Mouse (Mus musculus) intestine, embryonic 14.5 days (tissue): ENCODE results near the gene Olfr704. TPM values are rescaled to one million over a fixed set of nuclear protein-coding genes. Genes with fewer than 3 reads are reported as not detected.
"Not testable (repeated sequence)": the region's sequence is repeated elsewhere in the genome, so short reads cannot be mapped to it uniquely, and the experiment has no call there.

Source experiments
- ATAC-seq: fragments of 200-750 bp; cut with Nextera tagmentation; replicated peaks from 2 replicates; pipeline ENCODE4 v1.8.0; 2017; ENCODE audit warnings: low read depth, moderate number of reproducible peaks, moderate TSS enrichment, moderate library complexity; ENCODE audit not compliant: low FRiP score, low TSS enrichment
- DNase-seq: peaks from one replicate; pipeline ENCODE4 v3.0.0-alpha.2; 2018; ENCODE audit warnings: low spot score
- H3K27ac ChIP-seq: fragments of 300-500 bp; sonication (generic); 2 replicates; pipeline ENCODE4 v1.5.1; 2014; ENCODE audit warnings: low read depth, mild to moderate bottlenecking, control low read depth
- H3K27me3 ChIP-seq: fragments of 300-500 bp; sonication (generic); replicated peaks from 2 replicates; pipeline ENCODE4 v1.6.1; 2014; ENCODE audit warnings: low read length, control low read depth; ENCODE audit not compliant: control insufficient read depth, insufficient read depth
- H3K36me3 ChIP-seq: fragments of 300-500 bp; sonication (generic); 2 replicates; pipeline ENCODE4 v1.6.1; 2014; ENCODE audit warnings: low read length, control low read depth; ENCODE audit not compliant: control insufficient read depth, insufficient read depth
- H3K4me1 ChIP-seq: fragments of 300-500 bp; sonication (generic); replicated peaks from 2 replicates; pipeline ENCODE4 v1.6.1; 2014; ENCODE audit warnings: low read length, control low read depth, mixed read lengths; ENCODE audit not compliant: control insufficient read depth, insufficient read depth
- H3K4me2 ChIP-seq: fragments of 300-500 bp; sonication (generic); 2 replicates; pipeline ENCODE4 v1.6.1; 2014; ENCODE audit warnings: low read length
- H3K4me3 ChIP-seq: fragments of 300-500 bp; sonication (generic); 2 replicates; pipeline ENCODE4 v1.5.1; 2014; ENCODE audit warnings: low read depth, low read length, control low read depth, mixed read lengths
- H3K9ac ChIP-seq: fragments of 300-500 bp; sonication (generic); 2 replicates; pipeline ENCODE4 v1.6.1; 2014; ENCODE audit warnings: mild to moderate bottlenecking, low read length
- H3K9me3 ChIP-seq: fragments of 300-500 bp; sonication (generic); 2 replicates; pipeline ENCODE4 v1.6.1; 2016; ENCODE audit warnings: low read length, control low read depth; ENCODE audit not compliant: control insufficient read depth
- WGBS: fragments of 180-500 bp; shearing (Covaris S2); extraction: QIAGEN DNeasy Blood & Tissue Kit; methylation state at CpG from one replicate; pipeline ENCODE4 v1.1.7; 2014; 5-methylcytosine and 5-hydroxymethylcytosine counted together
- polyA plus RNA-seq: library from polyadenylated mRNA; unstranded; fragments of >200 nt; fragmentation: Nextera tagmentation; extraction: Ambion mirVana; gene quantifications from 2 replicates; pipeline ENCODE4 v1.2.1, GENCODE M21; 2014

Olfr704 gene
- polyA plus RNA-seq = not detected in 2 replicates

DNA sequence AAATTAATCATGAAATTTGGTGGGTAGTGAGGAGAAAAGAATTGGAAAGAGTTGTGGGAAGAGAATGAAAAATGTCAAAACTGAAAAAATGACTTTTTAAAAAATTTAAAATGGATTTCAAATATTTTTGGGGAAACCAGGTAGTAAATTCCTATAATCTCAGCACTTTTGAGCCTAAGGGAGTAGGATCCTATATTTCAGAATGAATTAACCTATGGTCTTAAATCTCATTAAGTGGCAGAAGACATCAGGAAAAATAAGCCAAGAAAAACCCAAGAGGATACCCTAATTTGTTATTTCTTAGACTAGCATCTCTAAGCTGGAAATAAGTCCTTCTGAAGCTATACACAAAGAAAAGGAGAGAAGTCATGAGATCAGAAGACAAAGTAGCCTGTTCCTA, at the start of gene Olfr704:
Olfr704 (plus strand) TSS at position 301 of the 400 bp plus-strand sequence.
- Histone ChIP-seq H3K4me1 (no peaks in the 10 kb centered on the region), H3K36me3 (no peaks in the 10 kb centered on the region), H3K27me3 (no peaks in the 10 kb centered on the region), H3K9me3 (no peaks in the 10 kb centered on the region), H3K27ac (no peak within 1 kb of the TSS), H3K9ac (no peak within 1 kb of the TSS), H3K4me3 (no peak within 1 kb of the TSS), H3K4me2 (no peak within 1 kb of the TSS)
- no peak for DNase-seq
- ATAC-seq = no peak

DNA sequence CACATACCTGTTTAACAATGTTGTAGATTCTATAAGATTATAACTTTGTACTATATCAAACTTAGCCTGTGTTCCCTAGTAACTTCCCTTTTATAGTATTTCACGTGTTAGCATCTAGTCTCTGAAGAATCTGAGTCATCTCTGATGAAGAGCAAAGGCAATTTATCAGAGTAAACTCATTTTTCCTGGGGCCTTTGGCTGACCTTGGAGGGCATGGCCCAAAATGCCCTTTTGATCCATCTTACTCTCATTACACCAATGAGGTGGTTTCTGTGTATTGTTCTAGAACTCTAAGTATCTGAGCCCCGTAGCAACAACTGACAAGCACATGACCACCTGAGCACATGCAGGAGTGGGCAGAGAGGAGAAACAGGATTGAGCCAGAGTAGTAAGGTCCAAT, 49.2 kb upstream of the Olfr704 start, which contains the start of gene Olfr701:
Olfr701 (plus strand) TSS at position 301 of the 400 bp plus-strand sequence.
- H3K4me1 ChIP-seq = no peaks in the 10 kb centered on the region
- no peaks in the 10 kb centered on the region for H3K36me3 ChIP-seq
- no peaks in the 10 kb centered on the region for H3K9me3 ChIP-seq
- no peak within 1 kb of the TSS for H3K4me3 ChIP-seq
- no peak for ATAC-seq
- H3K4me2 ChIP-seq = no peak within 1 kb of the TSS
- DNase-seq = no peak
- H3K27me3 ChIP-seq = no peaks in the 10 kb centered on the region
- WGBS = 65% methylated on average over 2 of the region's 2 CpGs
- no peak within 1 kb of the TSS for H3K27ac ChIP-seq
- no peak within 1 kb of the TSS for H3K9ac ChIP-seq

- Histone ChIP-seq H3K4me2 (no peak overlapping the region), H3K9me3 (no peaks in the 10 kb centered on the region), H3K27me3 (no peaks in the 10 kb centered on the region), H3K27ac (no peak overlapping the region), H3K36me3 (no peaks in the 10 kb centered on the region), H3K9ac (no peak overlapping the region), H3K4me1 (no peaks in the 10 kb centered on the region), H3K4me3 (no peak overlapping the region)
- no peak for DNase-seq
- 35% methylated on average over 2 of the region's 2 CpGs for WGBS
- ATAC-seq = no peak
These were observed 47.2 kb upstream of the Olfr704 start for GRCm38 (mm10) chr7:106815775-106816174.

DNA sequence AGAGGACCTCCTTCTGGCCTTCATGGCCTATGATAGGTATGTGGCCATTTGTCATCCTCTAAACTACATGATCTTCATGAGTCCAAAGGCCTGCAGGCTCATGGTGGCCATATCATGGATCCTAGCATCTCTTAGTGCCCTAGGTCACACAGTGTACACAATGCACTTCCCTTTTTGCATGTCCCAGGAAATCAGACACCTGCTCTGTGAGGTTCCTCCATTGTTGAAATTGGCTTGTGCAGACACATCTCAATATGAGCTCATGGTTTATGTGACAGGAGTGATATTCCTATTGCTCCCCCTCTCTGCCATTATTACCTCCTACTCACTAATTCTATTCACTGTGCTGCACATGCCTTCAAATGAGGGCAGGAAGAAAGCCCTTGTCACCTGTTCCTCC, 44.6 kb upstream of the Olfr704 start:
- no peak for ATAC-seq
- no peaks in the 10 kb centered on the region for H3K4me1 ChIP-seq
- no peak for DNase-seq
- H3K4me2 ChIP-seq = no peak overlapping the region
- H3K27me3 ChIP-seq = no peaks in the 10 kb centered on the region
- H3K9me3 ChIP-seq = no peaks in the 10 kb centered on the region
- H3K36me3 ChIP-seq = no peaks in the 10 kb centered on the region
- H3K27ac ChIP-seq = no peak overlapping the region
- no peak overlapping the region for H3K9ac ChIP-seq
- no peak overlapping the region for H3K4me3 ChIP-seq

- no peak for ATAC-seq
These were observed 29.2 kb upstream of the Olfr704 start, which contains the start of gene Olfr702 for GRCm38 (mm10) chr7:106833793-106834192. Gene Olfr702 (minus strand): TSS chr7:106833893.

DNA sequence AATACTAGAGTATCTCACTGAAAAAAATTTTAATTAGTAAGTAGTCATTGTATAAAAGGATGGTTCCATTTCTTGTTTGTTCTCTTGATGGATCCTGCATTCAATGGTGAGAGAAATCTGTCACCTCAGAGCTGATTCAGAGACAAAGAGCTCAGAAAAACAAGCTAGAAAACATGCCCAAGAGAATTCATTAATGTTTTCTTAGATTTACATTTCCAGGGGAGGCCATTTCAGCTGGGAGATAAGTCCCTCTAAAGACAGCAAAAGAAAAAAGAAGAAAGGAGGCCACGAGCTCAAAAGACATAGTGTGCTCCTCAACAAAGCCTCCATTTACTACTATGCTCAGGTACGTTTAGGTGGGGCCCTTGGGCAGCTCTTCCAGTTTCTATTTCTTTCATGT, 19.9 kb upstream of the Olfr704 start, which contains the start of gene Olfr703:
Olfr703 (plus strand) TSS at position 301 of the 400 bp plus-strand sequence.
- Histone ChIP-seq H3K9ac (no peak within 1 kb of the TSS), H3K4me1 (no peaks in the 10 kb centered on the region), H3K9me3 (no peaks in the 10 kb centered on the region), H3K4me2 (no peak within 1 kb of the TSS), H3K4me3 (no peak within 1 kb of the TSS), H3K27ac (no peak within 1 kb of the TSS), H3K36me3 (no peaks in the 10 kb centered on the region), H3K27me3 (no peaks in the 10 kb centered on the region)
- WGBS = 60% methylated on average over 2 of the region's 2 CpGs
- DNase-seq = no peak
- ATAC-seq = no peak

More at GRCm38 (mm10) chr7:106833793-106834192, 29.2 kb upstream of the Olfr704 start, which contains the start of gene Olfr702:
- Histone ChIP-seq H3K4me1 (no peaks in the 10 kb centered on the region), H3K27ac (no peak within 1 kb of the TSS), H3K9me3 (no peaks in the 10 kb centered on the region), H3K27me3 (no peaks in the 10 kb centered on the region), H3K4me2 (no peak within 1 kb of the TSS), H3K36me3 (no peaks in the 10 kb centered on the region), H3K4me3 (no peak within 1 kb of the TSS), H3K9ac (no peak within 1 kb of the TSS)
- DNase-seq = no peak

GRCm38 (mm10) chr7:106876791-106877190, 13.8 kb downstream of the Olfr704 start, which contains the start of gene Olfr705:
Gene Olfr705 (minus strand): TSS chr7:106876891.
- Histone ChIP-seq H3K9ac (no peak within 1 kb of the TSS), H3K4me1 (no peaks in the 10 kb centered on the region), H3K9me3 (no peaks in the 10 kb centered on the region), H3K4me3 (no peak within 1 kb of the TSS), H3K27ac (no peak within 1 kb of the TSS), H3K36me3 (no peaks in the 10 kb centered on the region), H3K4me2 (no peak within 1 kb of the TSS), H3K27me3 (no peaks in the 10 kb centered on the region)
- ATAC-seq = no peak
- no peak for DNase-seq
- 74% methylated on average over 3 of the region's 3 CpGs for WGBS

- ATAC-seq = no peak
- Histone ChIP-seq H3K36me3 (no peaks in the 10 kb centered on the region), H3K4me1 (no peaks in the 10 kb centered on the region), H3K4me2 (no peak within 1 kb of the TSS), H3K27ac (no peak within 1 kb of the TSS), H3K4me3 (no peak within 1 kb of the TSS), H3K9me3 (no peaks in the 10 kb centered on the region), H3K27me3 (no peaks in the 10 kb centered on the region), H3K9ac (no peak within 1 kb of the TSS)
- WGBS = 83% methylated on average over 2 of the region's 2 CpGs
- no peak for DNase-seq
These were observed 25.1 kb downstream of the Olfr704 start, which contains the start of gene Olfr706 for GRCm38 (mm10) chr7:106888062-106888461. Gene Olfr706 (minus strand): TSS chr7:106888162.

- not testable (repeated sequence) for H3K36me3 ChIP-seq, H3K9me3 ChIP-seq, H3K4me2 ChIP-seq, H3K27me3 ChIP-seq, ATAC-seq, H3K4me3 ChIP-seq, DNase-seq, H3K9ac ChIP-seq, H3K4me1 ChIP-seq, H3K27ac ChIP-seq
- WGBS = 92% methylated on average over 3 of the region's 3 CpGs
These were observed 38.2 kb downstream of the Olfr704 start, which contains the start of gene Olfr707 for GRCm38 (mm10) chr7:106901141-106901540. Gene Olfr707 (minus strand): TSS chr7:106901241.
